Mouse (Mus musculus): ENCODE results near the gene Olfr462.

- TF ChIP-seq GATA1 (IDR thresholded peaks at IDR 0.05; ENCODE audit: borderline replicate concordance, low read length) = no peak
- TF ChIP-seq FLI1 (IDR thresholded peaks at IDR 0.05; ENCODE audit: low read length) = no peak
Observed at GRCm38 (mm10) chr11:87897287-87897686, 5.2 kb upstream of the Olfr462 start, which contains the start of gene Olfr463.

All from megakaryocyte, embryonic 14.5 days (primary cell).